Mouse (Mus musculus) lung, embryonic 14.5 days (tissue): ENCODE results near the gene Fryl. TPM values are rescaled to one million over a fixed set of nuclear protein-coding genes. Genes with fewer than 3 reads are reported as not detected.

Source experiments
- ATAC-seq: fragments of 200-750 bp; cut with Nextera tagmentation; 2 replicates; pipeline ENCODE4 v1.8.0; 2017; ENCODE audit warnings: mild to moderate bottlenecking, moderate TSS enrichment, moderate library complexity; ENCODE audit not compliant: insufficient read depth
- DNase-seq: peaks from one replicate; pipeline ENCODE4 v3.0.0-alpha.2; 2015
- H3K27ac ChIP-seq: fragments of 300-500 bp; sonication (generic); 2 replicates; pipeline ENCODE4 v1.5.1; 2014; ENCODE audit warnings: low read depth, mild to moderate bottlenecking, moderate library complexity
- H3K27me3 ChIP-seq: fragments of 300-500 bp; sonication (generic); 2 replicates; pipeline ENCODE4 v1.6.1; 2014; ENCODE audit warnings: low read length, control low read depth; ENCODE audit not compliant: insufficient read depth
- H3K36me3 ChIP-seq: fragments of 300-500 bp; sonication (generic); 2 replicates; pipeline ENCODE4 v1.6.1; 2014; ENCODE audit warnings: control low read depth; ENCODE audit not compliant: insufficient read depth
- H3K4me1 ChIP-seq: fragments of 300-500 bp; sonication (generic); 2 replicates; pipeline ENCODE4 v1.6.1; 2014; ENCODE audit warnings: antibody characterized with exemption, control low read depth; ENCODE audit not compliant: insufficient read depth
- H3K4me2 ChIP-seq: fragments of 300-500 bp; sonication (generic); 2 replicates; pipeline ENCODE4 v1.6.1; 2014; ENCODE audit warnings: mild to moderate bottlenecking
- H3K4me3 ChIP-seq: fragments of 300-500 bp; sonication (generic); 2 replicates; pipeline ENCODE4 v1.5.1; 2014; ENCODE audit warnings: low read depth, low read length
- H3K9ac ChIP-seq: fragments of 300-500 bp; sonication (generic); 2 replicates; pipeline ENCODE4 v1.6.1; 2014
- H3K9me3 ChIP-seq: fragments of 300-500 bp; sonication (generic); 2 replicates; pipeline ENCODE4 v1.6.1; 2016; ENCODE audit warnings: low read depth, low read length, control low read depth
- CTCF ChIP-seq: IDR thresholded peaks from 2 replicates; pipeline ENCODE4 v1.5.1; 2016; ENCODE audit warnings: antibody characterized with exemption, low read depth
- WGBS: fragments of 180-500 bp; shearing (Covaris S2); extraction: QIAGEN DNeasy Blood & Tissue Kit; methylation state at CpG from one replicate; pipeline ENCODE4 v1.1.7; 2014; 5-methylcytosine and 5-hydroxymethylcytosine counted together
- polyA plus RNA-seq: library from polyadenylated mRNA; unstranded; fragments of >200 nt; fragmentation: Nextera tagmentation; extraction: Ambion mirVana; gene quantifications from 2 replicates; pipeline ENCODE4 v1.2.1, GENCODE M21; 2014

Gene Fryl
- polyA plus RNA-seq, 1 experiment from 2014 or later, result 22.6 TPM

GRCm38 (mm10) chr5:72994424-72994823, 262.0 kb downstream of the Fryl start:
- no peak for ATAC-seq
- 71% methylated on average over 8 of the region's 8 CpGs for WGBS
- no peak for DNase-seq

DNA sequence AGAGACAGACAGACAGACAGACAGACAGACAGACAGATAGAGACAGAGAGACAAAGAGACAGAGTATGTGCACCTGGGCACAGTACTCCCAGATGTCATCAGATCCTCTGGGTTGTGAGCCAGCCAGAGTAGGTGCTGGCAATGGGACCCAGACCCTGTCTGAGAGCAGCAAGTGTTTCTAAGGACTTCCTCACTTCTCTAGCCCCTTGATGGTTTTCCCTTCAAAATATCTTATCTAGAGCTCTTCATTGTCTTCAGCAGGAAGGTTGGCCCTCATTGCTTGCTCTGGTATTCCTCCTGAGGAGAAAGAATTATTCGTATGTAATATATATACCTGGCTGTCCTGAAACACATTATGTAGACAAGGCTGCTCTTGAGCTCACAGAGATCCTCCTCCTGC, 263.9 kb downstream of the Fryl start:
- Histone ChIP-seq H3K4me2 (no peak overlapping the region), H3K27ac (no peak overlapping the region), H3K9ac (no peak overlapping the region), H3K9me3 (no peaks in the 10 kb centered on the region), H3K27me3 (no peaks in the 10 kb centered on the region), H3K4me3 (no peak overlapping the region), H3K4me1 (no peaks in the 10 kb centered on the region), H3K36me3 (no peaks in the 10 kb centered on the region)
- WGBS, result 83% methylated on average over 1 of the region's 1 CpGs
- ATAC-seq (no peak), DNase-seq (no peak)
- no peak for TF ChIP-seq CTCF

More at GRCm38 (mm10) chr5:72994424-72994823, 262.0 kb downstream of the Fryl start:
- no peaks in the 10 kb centered on the region for H3K4me1 ChIP-seq
- no peak overlapping the region for H3K4me2 ChIP-seq
- no peaks in the 10 kb centered on the region for H3K36me3 ChIP-seq
- no peak overlapping the region for H3K27ac ChIP-seq
- H3K4me3 ChIP-seq, result no peak overlapping the region
- H3K9ac ChIP-seq, result no peak overlapping the region
- no peaks in the 10 kb centered on the region for H3K27me3 ChIP-seq
- no peaks in the 10 kb centered on the region for H3K9me3 ChIP-seq
- TF ChIP-seq CTCF, result no peak

- Histone ChIP-seq H3K27me3 (no peaks in the 10 kb centered on the region), H3K27ac (no peak overlapping the region), H3K4me1 (no peaks in the 10 kb centered on the region), H3K9ac (no peak overlapping the region), H3K4me2 (no peak overlapping the region), H3K36me3 (no peaks in the 10 kb centered on the region), H3K4me3 (no peak overlapping the region), H3K9me3 (no peaks in the 10 kb centered on the region)
- DNase-seq (peak; percentile 18), ATAC-seq (no peak)
- WGBS, result 63% methylated on average over 8 of the region's 8 CpGs
- TF ChIP-seq CTCF, result no peak
These were observed 266.7 kb downstream of the Fryl start for GRCm38 (mm10) chr5:72989756-72990155.

DNA sequence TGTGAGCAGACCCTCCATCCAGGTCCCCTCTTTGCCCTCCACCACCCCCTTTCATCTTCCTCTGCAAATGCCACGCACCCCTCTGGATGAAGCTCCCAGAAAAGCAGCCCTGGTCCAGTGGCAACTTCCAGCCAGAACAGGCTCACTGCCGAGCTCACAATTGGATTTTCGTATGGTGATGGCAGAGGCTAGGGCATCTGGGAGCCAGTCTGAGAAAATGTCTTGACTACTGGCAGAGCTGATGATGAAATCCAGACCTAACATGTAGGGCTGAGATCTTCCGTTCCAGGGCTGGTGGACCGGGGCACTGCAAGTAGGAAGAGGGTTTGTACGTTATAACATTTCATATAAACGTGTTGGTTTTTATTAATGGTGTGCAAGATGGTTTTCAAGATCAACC, 268.6 kb downstream of the Fryl start:
- H3K4me2 ChIP-seq, result no peak overlapping the region
- H3K9ac ChIP-seq, result no peak overlapping the region
- ATAC-seq (no peak), DNase-seq (no peak)
- H3K4me3 ChIP-seq, result no peak overlapping the region
- H3K27me3 ChIP-seq, result no peaks in the 10 kb centered on the region
- H3K9me3 ChIP-seq, result no peaks in the 10 kb centered on the region
- H3K27ac ChIP-seq, result no peak overlapping the region
- H3K36me3 ChIP-seq, result no peaks in the 10 kb centered on the region
- TF ChIP-seq CTCF, result no peak
- H3K4me1 ChIP-seq, result no peaks in the 10 kb centered on the region
- WGBS, result 83% methylated on average over 7 of the region's 7 CpGs

DNA sequence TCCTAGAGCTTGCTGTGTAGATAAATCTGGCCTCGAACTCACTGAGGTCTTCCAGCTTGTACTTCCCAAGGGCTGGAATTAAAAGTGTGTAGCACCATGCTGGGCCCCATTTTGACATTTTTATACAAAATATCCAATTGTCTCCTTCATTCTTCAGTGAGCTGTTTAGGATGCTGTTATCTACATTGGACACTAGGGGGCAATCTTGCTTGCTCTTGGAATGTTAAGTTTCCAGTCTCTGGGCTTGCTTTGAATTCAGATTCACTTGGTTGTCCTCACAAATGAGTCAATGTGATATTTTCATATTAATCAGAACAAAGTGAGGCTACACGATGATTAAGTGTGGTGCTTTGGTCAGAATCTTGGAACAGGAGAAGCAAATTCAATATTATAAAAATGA, 272.3 kb downstream of the Fryl start:
- WGBS, result 4% methylated on average over 2 of the region's 2 CpGs

GRCm38 (mm10) chr5:72976539-72976938, 279.9 kb downstream of the Fryl start:
- no peak for TF ChIP-seq CTCF
- Histone ChIP-seq H3K4me1 (no peaks in the 10 kb centered on the region), H3K27ac (no peak overlapping the region), H3K9ac (no peak overlapping the region), H3K4me3 (no peak overlapping the region), H3K4me2 (no peak overlapping the region), H3K36me3 (peaks cover 57% of the 10 kb centered on the region), H3K9me3 (no peaks in the 10 kb centered on the region), H3K27me3 (no peaks in the 10 kb centered on the region)
- WGBS, result 83% methylated on average over 4 of the region's 4 CpGs
- ATAC-seq (no peak), DNase-seq (no peak)

More for the DNA sequence above, 272.3 kb downstream of the Fryl start:
- no peak overlapping the region for H3K4me3 ChIP-seq
- no peak for ATAC-seq
- H3K4me2 ChIP-seq, result no peak overlapping the region
- TF ChIP-seq CTCF, result peak; percentile 84
- no peaks in the 10 kb centered on the region for H3K4me1 ChIP-seq
- H3K27ac ChIP-seq, result no peak overlapping the region
- no peaks in the 10 kb centered on the region for H3K27me3 ChIP-seq
- H3K36me3 ChIP-seq, result peaks cover 18% of the 10 kb centered on the region
- no peak overlapping the region for H3K9ac ChIP-seq
- DNase-seq, result peak; percentile 87
- H3K9me3 ChIP-seq, result no peaks in the 10 kb centered on the region

GRCm38 (mm10) chr5:72975996-72976395, 280.4 kb downstream of the Fryl start:
- no peak for TF ChIP-seq CTCF
- Histone ChIP-seq H3K4me3 (no peak overlapping the region), H3K27ac (no peak overlapping the region), H3K9ac (no peak overlapping the region), H3K4me2 (no peak overlapping the region), H3K9me3 (no peaks in the 10 kb centered on the region), H3K27me3 (no peaks in the 10 kb centered on the region), H3K4me1 (no peaks in the 10 kb centered on the region), H3K36me3 (peaks cover 55% of the 10 kb centered on the region)
- DNase-seq, result no peak
- 90% methylated on average over 6 of the region's 6 CpGs for WGBS
- ATAC-seq, result no peak

DNA sequence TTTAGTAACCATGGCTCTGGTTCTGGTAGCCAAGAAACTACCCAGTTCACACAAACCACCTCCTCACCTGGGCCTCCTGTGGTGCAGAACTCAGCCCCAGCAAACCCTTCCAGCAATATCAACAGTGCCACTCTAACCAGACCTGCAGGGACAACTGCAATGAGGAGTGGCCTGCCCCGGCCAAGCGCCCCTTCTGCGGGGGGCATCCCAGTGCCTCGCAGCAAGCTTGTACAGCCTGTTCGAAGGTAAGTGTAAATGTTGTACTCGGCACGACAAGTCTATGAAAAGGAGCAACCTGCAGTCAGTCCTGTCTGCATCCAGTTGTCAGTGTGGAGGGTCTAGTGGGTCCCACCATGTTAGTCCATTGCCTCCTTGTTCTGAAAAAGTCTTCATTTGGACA, 281.8 kb downstream of the Fryl start, which contains the start of gene Gm10135:
Gene Gm10135 (minus strand): TSS at position 101 of the 400 bp plus-strand sequence.
- Histone ChIP-seq H3K9me3 (no peaks in the 10 kb centered on the region), H3K4me3 (no peak within 1 kb of the TSS), H3K27ac (no peak within 1 kb of the TSS), H3K27me3 (no peaks in the 10 kb centered on the region), H3K36me3 (peaks cover 44% of the 10 kb centered on the region), H3K9ac (no peak within 1 kb of the TSS), H3K4me1 (no peaks in the 10 kb centered on the region), H3K4me2 (no peak within 1 kb of the TSS)
- ATAC-seq (no peak), DNase-seq (no peak)
- no peak for TF ChIP-seq CTCF
- whole genome bisulfite sequencing, result 92% methylated on average over 7 of the region's 7 CpGs
